ENCODE assay signal across 21 mouse cellular contexts in the genomic region with DNA sequence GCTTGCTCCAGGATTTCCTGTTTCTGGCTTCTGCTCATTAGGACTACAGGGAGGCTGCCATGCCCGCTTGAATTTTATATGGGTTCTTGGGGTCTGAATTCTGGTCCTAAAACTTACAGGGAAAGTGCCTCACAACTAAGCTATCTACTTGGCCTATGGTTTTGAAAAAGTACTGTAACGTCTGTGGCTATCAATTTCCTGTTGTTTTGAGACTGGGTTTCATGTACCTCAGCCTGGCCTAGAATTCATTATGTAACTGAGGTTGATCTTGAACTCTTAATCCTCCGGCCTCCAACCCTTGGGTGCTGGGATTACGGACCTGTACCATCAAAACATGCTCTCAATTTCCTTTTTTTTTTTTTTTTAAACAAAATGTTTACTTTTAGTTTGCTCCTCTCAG. TPM values are rescaled to one million over a fixed set of nuclear protein-coding genes. Genes with fewer than 3 reads are reported as not detected.
DNase-seq lines count a peak whose midpoint lies in the region; ATAC-seq and TF ChIP-seq lines count a peak whose summit lies in the region.
"Had no signal": no experiment of that assay in that cellular context is flagged by ENCODE, and none has a peak within 500 bp of the region (broad histone marks: within the 10 kb centered on the region; RNA-seq: fewer than 3 reads in every experiment).

No protein-coding gene starts in this region.

- no peak for ATAC-seq in heart, embryonic 12.5 days (ENCODE audit: insufficient number of reproducible peaks, low FRiP score)
- ATAC-seq in embryonic facial prominence, embryonic 13.5 days (ENCODE audit: insufficient number of reproducible peaks, insufficient read depth, low FRiP score, low TSS enrichment, low read depth): no peak
- no peak for ATAC-seq in limb, embryonic 15.5 days (ENCODE audit: insufficient number of reproducible peaks, low FRiP score, low TSS enrichment, low read depth)
- ATAC-seq: forebrain, embryonic 13.5 days; intestine, postnatal 0 days had no signal

- TF ChIP-seq POLR2A in cerebellum, adult 2 months (IDR thresholded peaks at IDR 0.05; ENCODE audit: borderline replicate concordance, insufficient read depth, low read length): no peak

- H3K4me3 ChIP-seq in heart, embryonic 10.5 days: no peak overlapping the region
- H3K4me3 ChIP-seq in heart, embryonic 12.5 days: no peak overlapping the region
- no peak overlapping the region for H3K4me3 ChIP-seq in embryonic facial prominence, embryonic 13.5 days
- H3K4me3 ChIP-seq in limb, embryonic 15.5 days: no peak overlapping the region
- H3K4me3 ChIP-seq in cerebellum, adult 2 months (replicated peaks; ENCODE audit: insufficient read depth, low read depth, low read length): no peak overlapping the region
- H3K4me3 ChIP-seq: forebrain, embryonic 13.5 days; hindbrain, embryonic 13.5 days; liver, embryonic 13.5 days; lung, embryonic 15.5 days; neural tube, embryonic 13.5 days had no signal

- peak; percentile 24 for DNase-seq in heart, embryonic 10.5 days (ENCODE audit: low spot score)
- DNase-seq in CD4-positive, CD25-positive, alpha-beta regulatory T cell, adult 2 months (ENCODE audit: low read depth, low spot score): peak; percentile 38
- no peak for DNase-seq in cerebellum, adult 2 months
- no peak for DNase-seq in kidney, postnatal 36 days
- DNase-seq: adrenal gland, adult 8-10 months; cerebellum, adult 9-11 months; gastrocnemius, postnatal 10 days; heart, postnatal 14 days; liver, embryonic 13.5 days; lung, postnatal 4 days; right cerebral cortex, adult 18-20 months; thymus, postnatal 14 days had no signal

- H3K4me2 ChIP-seq in heart, embryonic 12.5 days: no peak overlapping the region
- H3K4me2 ChIP-seq in embryonic facial prominence, embryonic 13.5 days: no peak overlapping the region
- no peak overlapping the region for H3K4me2 ChIP-seq in limb, embryonic 15.5 days
- H3K4me2 ChIP-seq: forebrain, embryonic 13.5 days; hindbrain, embryonic 13.5 days; liver, embryonic 13.5 days; lung, embryonic 15.5 days; neural tube, embryonic 13.5 days had no signal

- no peak overlapping the region for H3K27ac ChIP-seq in heart, embryonic 10.5 days
- no peak overlapping the region for H3K27ac ChIP-seq in heart, embryonic 12.5 days (ENCODE audit: poor library complexity, severe bottlenecking)
- H3K27ac ChIP-seq in embryonic facial prominence, embryonic 13.5 days: peak overlapping the region; percentile 44; the same call in 1 of the 2 replicates
- peak overlapping the region; percentile 39; the same call in 1 of the 2 replicates for H3K27ac ChIP-seq in limb, embryonic 15.5 days
- no peak overlapping the region for H3K27ac ChIP-seq in cerebellum, adult 2 months (ENCODE audit: insufficient read depth, low read length)
- H3K27ac ChIP-seq: forebrain, embryonic 13.5 days; hindbrain, embryonic 13.5 days; liver, embryonic 13.5 days; lung, embryonic 15.5 days; neural tube, embryonic 13.5 days had no signal

- TF ChIP-seq CTCF in cerebellum, adult 2 months (IDR thresholded peaks at IDR 0.05; ENCODE audit: borderline replicate concordance, insufficient read depth, low read depth, low read length): no peak

- H3K9me3 ChIP-seq in heart, embryonic 10.5 days: no peaks in the 10 kb centered on the region
- no peaks in the 10 kb centered on the region for H3K9me3 ChIP-seq in heart, embryonic 12.5 days (replicated peaks)
- no peaks in the 10 kb centered on the region for H3K9me3 ChIP-seq in embryonic facial prominence, embryonic 13.5 days
- H3K9me3 ChIP-seq in limb, embryonic 15.5 days: no peaks in the 10 kb centered on the region
- H3K9me3 ChIP-seq: forebrain, embryonic 13.5 days; hindbrain, embryonic 13.5 days; liver, embryonic 13.5 days; lung, embryonic 15.5 days; neural tube, embryonic 13.5 days had no signal

- 72% methylated on average over 4 of the region's 4 CpGs for WGBS in heart, embryonic 10.5 days
- 62% methylated on average over 4 of the region's 4 CpGs for WGBS in heart, embryonic 12.5 days
- 72% methylated on average over 4 of the region's 4 CpGs for WGBS in embryonic facial prominence, embryonic 13.5 days
- WGBS in limb, embryonic 15.5 days: 46% methylated on average over 4 of the region's 4 CpGs
- WGBS in cerebellum, adult 2 months: 88% methylated on average over 4 of the region's 4 CpGs

- peaks cover 39% of the 10 kb centered on the region for H3K4me1 ChIP-seq in heart, embryonic 10.5 days
- peaks cover 27% of the 10 kb centered on the region for H3K4me1 ChIP-seq in heart, embryonic 12.5 days (replicated peaks)
- H3K4me1 ChIP-seq in embryonic facial prominence, embryonic 13.5 days: peaks cover 43% of the 10 kb centered on the region
- H3K4me1 ChIP-seq in limb, embryonic 15.5 days: peaks cover 25% of the 10 kb centered on the region
- peaks cover 3% of the 10 kb centered on the region; the same call in 1 of the 2 replicates for H3K4me1 ChIP-seq in cerebellum, adult 2 months (ENCODE audit: control insufficient read depth, insufficient read depth, low read length)

- no peaks in the 10 kb centered on the region for H3K36me3 ChIP-seq in heart, embryonic 10.5 days
- no peaks in the 10 kb centered on the region for H3K36me3 ChIP-seq in heart, embryonic 12.5 days
- no peaks in the 10 kb centered on the region for H3K36me3 ChIP-seq in embryonic facial prominence, embryonic 13.5 days
- H3K36me3 ChIP-seq in limb, embryonic 15.5 days: no peaks in the 10 kb centered on the region
- H3K36me3 ChIP-seq: hindbrain, embryonic 13.5 days; liver, embryonic 13.5 days; lung, embryonic 15.5 days; neural tube, embryonic 13.5 days had no signal

- no peaks in the 10 kb centered on the region for H3K27me3 ChIP-seq in heart, embryonic 10.5 days (ENCODE audit: insufficient read depth, poor library complexity, severe bottlenecking)
- H3K27me3 ChIP-seq in heart, embryonic 12.5 days (replicated peaks): no peaks in the 10 kb centered on the region
- no peaks in the 10 kb centered on the region for H3K27me3 ChIP-seq in embryonic facial prominence, embryonic 13.5 days
- H3K27me3 ChIP-seq in limb, embryonic 15.5 days: no peaks in the 10 kb centered on the region
- no peaks in the 10 kb centered on the region for H3K27me3 ChIP-seq in cerebellum, adult 2 months (ENCODE audit: control insufficient read depth, insufficient read depth, low read length)
- H3K27me3 ChIP-seq: forebrain, embryonic 13.5 days; hindbrain, embryonic 13.5 days; lung, embryonic 15.5 days; neural tube, embryonic 13.5 days had no signal

- H3K9ac ChIP-seq in heart, embryonic 12.5 days: no peak overlapping the region
- H3K9ac ChIP-seq in embryonic facial prominence, embryonic 13.5 days: no peak overlapping the region
- no peak overlapping the region for H3K9ac ChIP-seq in limb, embryonic 15.5 days
- H3K9ac ChIP-seq: forebrain, embryonic 13.5 days; hindbrain, embryonic 13.5 days; liver, embryonic 13.5 days; lung, embryonic 15.5 days; neural tube, embryonic 13.5 days had no signal

RNA-seq across cellular contexts. Expression of a gene that starts 25.0 kb away (rescaled TPM):
- polyA plus RNA-seq in heart, embryonic 10.5 days (2016; fragmentation: Nextera tagmentation; extraction: Ambion mirVana): 44.6 and 79.6 TPM in 2 replicates
- 54.4 and 61.2 TPM in 2 replicates for polyA plus RNA-seq in heart, embryonic 12.5 days (2016; fragmentation: Nextera tagmentation; extraction: Ambion mirVana)
- polyA plus RNA-seq in embryonic facial prominence, embryonic 13.5 days (2015; fragmentation: Nextera tagmentation; extraction: Ambion mirVana): 103 and 125 TPM in 2 replicates
- polyA plus RNA-seq in limb, embryonic 15.5 days (2015; fragmentation: Nextera tagmentation; extraction: Ambion mirVana): 50.8 and 64.5 TPM in 2 replicates
- 76.7 and 87.0 TPM in 2 replicates for polyA plus RNA-seq in cerebellum, adult 2 months (2012; rRNA removed)

RNA-seq across cellular contexts. Expression of a gene that starts 27.5 kb away (rescaled TPM):
- polyA plus RNA-seq in heart, embryonic 10.5 days (2016; fragmentation: Nextera tagmentation; extraction: Ambion mirVana): 54.3 and 58.8 TPM in 2 replicates
- polyA plus RNA-seq in heart, embryonic 12.5 days (2016; fragmentation: Nextera tagmentation; extraction: Ambion mirVana): 66.1 and 67.6 TPM in 2 replicates
- polyA plus RNA-seq in embryonic facial prominence, embryonic 13.5 days (2015; fragmentation: Nextera tagmentation; extraction: Ambion mirVana): 86.0 and 102 TPM in 2 replicates
- 125 and 133 TPM in 2 replicates for polyA plus RNA-seq in limb, embryonic 15.5 days (2015; fragmentation: Nextera tagmentation; extraction: Ambion mirVana)
- polyA plus RNA-seq in cerebellum, adult 2 months (2012; rRNA removed): 7.0 and 8.3 TPM in 2 replicates

RNA-seq across cellular contexts. Expression of a gene that starts 51.1 kb away (rescaled TPM):
- 3.0 and 3.5 TPM in 2 replicates for polyA plus RNA-seq in heart, embryonic 10.5 days (2016; fragmentation: Nextera tagmentation; extraction: Ambion mirVana)
- polyA plus RNA-seq in heart, embryonic 12.5 days (2016; fragmentation: Nextera tagmentation; extraction: Ambion mirVana): 1.1 and 1.4 TPM in 2 replicates
- polyA plus RNA-seq in embryonic facial prominence, embryonic 13.5 days (2015; fragmentation: Nextera tagmentation; extraction: Ambion mirVana): 2.1 and 2.8 TPM in 2 replicates
- 1.8 and 1.9 TPM in 2 replicates for polyA plus RNA-seq in limb, embryonic 15.5 days (2015; fragmentation: Nextera tagmentation; extraction: Ambion mirVana)
- 0.36 and 0.73 TPM in 2 replicates for polyA plus RNA-seq in cerebellum, adult 2 months (2012; rRNA removed)
- polyA plus RNA-seq: small intestine, adult 2 months had no signal

Comparison
In these comparisons a context has a peak if more than half of its experiments do, and no peak if none do; other contexts are left out.
1. DNase-seq: peak in heart, embryonic 10.5 days (single experiment) and CD4-positive, CD25-positive, alpha-beta regulatory T cell, adult 2 months (single experiment); none in cerebellum, adult 2 months (0 of 2) and kidney, postnatal 36 days (0 of 2).
2. H3K27ac ChIP-seq: peak in embryonic facial prominence, embryonic 13.5 days (single experiment) and limb, embryonic 15.5 days (single experiment); none in heart, embryonic 10.5 days (single experiment), heart, embryonic 12.5 days (single experiment) and cerebellum, adult 2 months (single experiment).